Comparison of ENCODE assay signal across 12 mouse cellular contexts in the genomic region with DNA sequence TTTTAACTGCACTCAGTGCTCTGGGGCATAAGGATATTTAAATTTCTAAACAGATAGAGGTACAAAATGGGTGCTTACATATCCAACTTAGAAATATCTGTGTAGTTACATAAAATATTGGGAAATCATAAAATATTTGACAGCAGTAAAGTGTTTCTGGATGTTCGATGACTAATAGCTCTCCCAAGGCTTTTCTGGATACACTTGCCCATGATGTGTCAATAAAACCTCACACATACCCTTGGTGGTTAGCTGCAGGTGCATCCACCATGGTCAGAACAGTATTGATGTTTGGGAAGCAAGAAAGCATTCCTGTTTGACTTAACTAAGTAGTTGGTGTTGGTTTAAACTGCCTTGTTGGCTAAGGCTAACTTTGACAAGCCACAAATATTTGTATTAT.
"Had no signal": no experiment of that assay in that cellular context is flagged by ENCODE, and none has a peak within 500 bp of the region (broad histone marks: within the 10 kb centered on the region; RNA-seq: fewer than 3 reads in every experiment).

No protein-coding gene starts in this region.

- DNase-seq: retina, postnatal 1 day; right cerebral cortex, adult 18-20 months; right cerebral cortex, postnatal 14 days; right cerebral cortex, postnatal 25 days; right cerebral cortex, postnatal 4 days; spleen, adult 18-20 months; thymus, adult 18-20 months; thymus, adult 2 months; thymus, postnatal 14 days; thymus, postnatal 25 days; thymus, postnatal 36 days; thymus, postnatal 4 days had no signal
